Mouse (Mus musculus) telencephalon, adult 2 months (tissue): ENCODE data around the gene Hnrnpa1.

Experiments used
- DNase-seq: peaks from one replicate; pipeline ENCODE4 v3.0.0-alpha.2; 2011; ENCODE audit warnings: low read depth, low spot score

Gene Hnrnpa1

GRCm38 (mm10) chr15:103240160-103241028 is at the start of gene Hnrnpa1:
Hnrnpa1 (plus strand) TSS chr15:103240432.
- peak; percentile 99 for DNase-seq

- no peak for DNase-seq
Measured at GRCm38 (mm10) chr15:103190531-103191462, 49.4 kb upstream of the Hnrnpa1 start.

GRCm38 (mm10) chr15:103193606-103194005 is 46.6 kb upstream of the Hnrnpa1 start:
- no peak for DNase-seq

GRCm38 (mm10) chr15:103196835-103197234 is 43.4 kb upstream of the Hnrnpa1 start:
- DNase-seq = no peak

- DNase-seq = no peak
Measured at GRCm38 (mm10) chr15:103197785-103198184, 42.4 kb upstream of the Hnrnpa1 start.

- no peak for DNase-seq
Measured at GRCm38 (mm10) chr15:103202088-103202793, 38.0 kb upstream of the Hnrnpa1 start.

GRCm38 (mm10) chr15:103205156-103205555 is 35.1 kb upstream of the Hnrnpa1 start:
- DNase-seq = no peak

- DNase-seq = no peak
Measured at GRCm38 (mm10) chr15:103214149-103214548, 26.1 kb upstream of the Hnrnpa1 start.

GRCm38 (mm10) chr15:103214971-103215907 is 25.0 kb upstream of the Hnrnpa1 start:
- peak; percentile 86 for DNase-seq

GRCm38 (mm10) chr15:103216052-103216451 is 24.2 kb upstream of the Hnrnpa1 start:
- no peak for DNase-seq

- no peak for DNase-seq
Measured at GRCm38 (mm10) chr15:103220785-103221184, 19.4 kb upstream of the Hnrnpa1 start.

GRCm38 (mm10) chr15:103221386-103221785 is 18.8 kb upstream of the Hnrnpa1 start:
- DNase-seq = no peak

- no peak for DNase-seq
Measured at GRCm38 (mm10) chr15:103224161-103224560, 16.1 kb upstream of the Hnrnpa1 start.

GRCm38 (mm10) chr15:103227022-103227421 is 13.2 kb upstream of the Hnrnpa1 start:
- DNase-seq = no peak

GRCm38 (mm10) chr15:103227572-103227971 is 12.7 kb upstream of the Hnrnpa1 start:
- no peak for DNase-seq

- no peak for DNase-seq
Measured at GRCm38 (mm10) chr15:103228904-103229303, 11.3 kb upstream of the Hnrnpa1 start.

- DNase-seq = peak; percentile 47
Measured at GRCm38 (mm10) chr15:103233119-103233518, 7.1 kb upstream of the Hnrnpa1 start.

- DNase-seq = no peak
Measured at GRCm38 (mm10) chr15:103237295-103237694, 2.9 kb upstream of the Hnrnpa1 start.

GRCm38 (mm10) chr15:103239130-103239684 is 1.0 kb upstream of the Hnrnpa1 start:
- peak; percentile 97 for DNase-seq

GRCm38 (mm10) chr15:103239685-103240159 is 510 bp upstream of the Hnrnpa1 start, which contains the start of gene Cbx5:
Cbx5 (minus strand) TSS chr15:103239816.
- DNase-seq = peak; percentile 97
